15 mouse cellular contexts compared by ENCODE assay signal in the genomic region with DNA sequence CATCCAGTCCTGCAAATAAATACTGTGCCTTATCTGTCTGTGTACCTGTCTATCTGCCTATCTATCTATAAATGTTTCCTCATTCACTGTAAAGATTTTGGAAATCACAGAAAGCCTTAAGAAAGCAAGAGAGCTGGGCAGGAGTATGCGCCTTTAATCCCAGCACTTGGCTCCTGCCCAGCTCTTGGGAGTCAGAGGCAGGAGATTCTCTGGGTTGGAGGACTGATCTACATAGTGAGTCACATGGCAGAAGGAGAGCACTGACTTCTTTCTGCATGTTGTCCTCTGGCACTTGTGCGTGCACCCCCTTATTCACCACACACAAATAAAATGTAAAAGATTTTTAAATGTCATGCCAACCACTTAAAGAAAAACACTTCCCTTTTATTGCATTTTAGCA. TPM values are rescaled to one million over a fixed set of nuclear protein-coding genes. Genes with fewer than 3 reads are reported as not detected.
"Had no signal": no experiment of that assay in that cellular context is flagged by ENCODE, and none has a peak within 500 bp of the region (broad histone marks: within the 10 kb centered on the region; RNA-seq: fewer than 3 reads in every experiment).

No protein-coding gene starts in this region.

- H3K36me3 ChIP-seq: limb, embryonic 12.5 days; liver, embryonic 13.5 days; midbrain, embryonic 12.5 days; neural tube, embryonic 13.5 days; stomach, embryonic 15.5 days had no signal

- H3K27me3 ChIP-seq: liver, embryonic 13.5 days; midbrain, embryonic 12.5 days; neural tube, embryonic 13.5 days; stomach, embryonic 15.5 days had no signal

- H3K27ac ChIP-seq: layer of hippocampus, adult 2 months; limb, embryonic 12.5 days; liver, embryonic 13.5 days; midbrain, embryonic 12.5 days; neural tube, embryonic 13.5 days; stomach, embryonic 15.5 days had no signal

- H3K9ac ChIP-seq: limb, embryonic 12.5 days; liver, embryonic 13.5 days; liver, postnatal 0 days; midbrain, embryonic 12.5 days; neural tube, embryonic 13.5 days; stomach, embryonic 15.5 days had no signal

- H3K4me3 ChIP-seq: layer of hippocampus, adult 2 months; limb, embryonic 12.5 days; liver, embryonic 13.5 days; midbrain, embryonic 12.5 days; neural tube, embryonic 13.5 days; stomach, embryonic 15.5 days had no signal

- DNase-seq: kidney, postnatal 10 days; kidney, postnatal 4 days; liver; liver, embryonic 13.5 days; liver, postnatal 0 days; right cerebral cortex, postnatal 14 days; thymus, adult 2 months; thymus, postnatal 25 days had no signal

RNA-seq across cellular contexts. Expression of a gene that starts 25.4 kb away (rescaled TPM):
- polyA plus RNA-seq: testis, adult 2 months had no signal

RNA-seq across cellular contexts. Expression of a gene that starts 47.3 kb away (rescaled TPM):
- total RNA-seq: megakaryocyte-erythroid progenitor cell, adult 5-6 weeks had no signal
- polyA plus RNA-seq: limb, embryonic 12.5 days; midbrain, embryonic 12.5 days; testis, adult 2 months had no signal
